Mouse (Mus musculus) embryo, embryonic 10.5 days (tissue): Measurements from ENCODE around the gene Nemp1.

ENCODE experiments used
- DNase-seq: peaks from one replicate; pipeline ENCODE4 v3.0.0-alpha.2; 2015; ENCODE audit warnings: low spot score

The Nemp1 gene

GRCm38 (mm10) chr10:127674046-127674655 is 7.5 kb downstream of the Nemp1 start:
- no peak for DNase-seq

DNA sequence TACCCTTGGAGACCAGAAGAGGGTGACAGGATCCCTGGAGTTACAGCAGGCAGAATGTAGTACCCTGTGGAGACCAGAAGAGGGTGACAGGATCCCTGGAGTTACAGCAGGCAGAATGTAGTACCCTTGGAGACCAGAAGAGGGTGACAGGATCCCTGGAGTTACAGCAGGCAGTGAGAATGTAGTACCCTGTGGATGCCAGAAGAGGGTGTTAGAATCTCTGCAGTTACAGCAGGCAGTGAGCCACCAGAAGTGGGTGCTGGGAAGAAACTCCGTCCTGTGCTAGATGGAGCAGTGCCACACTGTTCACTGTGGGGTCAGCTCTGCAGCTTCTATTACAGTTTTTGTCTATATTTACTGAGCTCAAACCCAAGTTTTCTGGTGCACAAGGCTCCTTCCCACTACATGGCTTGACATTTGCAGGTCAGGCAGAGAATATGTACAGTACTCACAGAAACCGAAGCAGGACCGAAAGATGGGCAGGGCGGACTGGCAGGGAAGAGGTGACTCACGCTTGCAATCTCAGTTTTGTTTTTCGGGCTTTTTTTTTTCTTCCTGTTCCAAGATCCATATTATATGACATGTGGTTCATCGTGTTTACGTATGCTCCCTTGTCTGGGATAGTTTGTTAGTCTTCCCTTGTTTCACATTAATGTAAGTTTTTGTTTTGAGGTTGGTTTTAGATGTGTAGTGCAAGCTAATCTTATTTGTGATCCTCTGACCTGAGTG is 8.3 kb downstream of the Nemp1 start:
- peak; percentile 83 for DNase-seq

DNA sequence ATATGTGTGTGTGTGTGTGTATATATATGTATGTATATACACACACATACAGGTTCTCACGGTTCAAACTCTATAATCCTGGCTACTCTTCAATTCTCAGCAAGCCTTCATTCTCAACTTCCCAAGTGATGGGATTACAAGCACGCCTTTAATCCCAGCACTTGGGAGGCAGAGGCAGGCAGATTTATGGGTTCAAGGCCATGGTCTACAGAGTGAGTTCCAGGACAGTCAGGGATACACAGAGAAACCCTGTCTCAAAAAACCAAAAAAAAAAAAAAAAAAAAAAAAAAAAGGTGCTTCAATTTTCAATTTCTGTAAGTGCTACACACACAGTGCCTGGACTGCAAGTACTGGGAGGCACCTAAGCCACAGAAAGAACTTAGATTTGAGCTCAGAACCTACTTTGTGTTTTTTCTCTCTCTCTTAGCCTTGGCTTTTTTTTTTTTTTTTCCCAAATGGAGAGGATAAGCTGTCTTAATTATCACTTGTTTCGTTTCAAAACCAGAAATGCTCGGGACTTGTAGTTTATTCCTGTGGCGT is 9.2 kb downstream of the Nemp1 start:
- no peak for DNase-seq

GRCm38 (mm10) chr10:127676691-127677548 is 10.2 kb downstream of the Nemp1 start:
- DNase-seq = peak; percentile 99

- DNase-seq = peak; percentile 90
Observed at GRCm38 (mm10) chr10:127677591-127678336, 11.1 kb downstream of the Nemp1 start.

DNA sequence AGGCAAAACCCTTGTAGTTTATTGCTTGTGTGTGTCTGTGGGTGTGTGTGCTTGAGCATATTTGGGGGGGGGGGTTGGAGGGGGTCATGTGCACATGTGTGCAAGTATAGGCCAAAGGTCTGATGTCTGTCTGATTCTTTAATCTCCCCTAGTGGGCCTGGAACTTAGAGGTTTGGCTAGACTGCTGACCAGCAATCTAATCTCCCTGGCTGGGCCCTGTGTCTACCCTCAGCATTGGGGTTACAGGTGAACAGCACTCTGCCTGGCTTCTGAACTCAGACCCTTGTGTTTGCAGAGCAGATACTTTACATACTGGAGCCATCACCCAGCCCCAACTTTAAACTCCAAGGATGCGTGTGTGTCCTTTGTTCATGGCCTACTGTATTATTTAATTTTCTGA is 12.5 kb downstream of the Nemp1 start:
- DNase-seq = no peak

DNA sequence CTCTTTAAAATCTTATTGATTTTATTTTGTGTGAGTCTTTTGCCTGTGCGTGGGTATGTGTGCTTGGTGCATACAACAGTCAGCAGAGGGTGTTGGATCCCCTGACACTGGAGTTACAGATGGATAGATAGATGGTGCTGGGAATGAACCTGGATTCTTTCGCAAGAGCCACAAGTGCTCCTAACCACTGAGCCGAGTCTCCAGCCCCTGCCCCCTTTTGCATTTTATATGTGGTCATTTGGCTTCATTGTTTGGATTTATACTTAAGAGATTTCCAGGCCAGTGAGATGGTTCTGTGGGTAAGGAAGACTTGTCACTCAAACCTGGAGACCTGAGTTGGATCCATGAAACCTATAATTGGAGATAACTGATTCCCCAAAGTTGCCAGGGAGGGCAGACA is 13.2 kb downstream of the Nemp1 start:
- DNase-seq = no peak

DNA sequence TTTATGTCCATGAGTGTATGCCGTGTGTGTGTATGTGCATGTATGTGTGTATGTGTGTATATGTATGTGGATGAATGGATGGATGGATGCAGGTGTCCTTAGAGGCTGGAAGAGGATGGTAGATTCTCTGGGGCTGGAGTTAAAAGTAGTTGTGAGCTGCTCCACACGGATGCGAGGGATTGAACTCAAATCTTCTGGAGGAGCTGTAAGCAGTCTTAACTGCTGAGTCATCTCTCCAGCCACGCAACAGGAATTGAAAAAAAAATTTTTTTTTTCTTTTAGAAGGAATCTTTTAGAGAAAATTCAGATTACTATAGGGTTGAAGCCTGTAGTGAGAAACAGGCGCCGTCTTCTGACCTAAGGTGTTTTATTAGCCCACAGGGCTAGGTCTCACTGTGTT is 16.2 kb downstream of the Nemp1 start:
- no peak for DNase-seq

- no peak for DNase-seq
Observed at GRCm38 (mm10) chr10:127691053-127691452, 24.4 kb downstream of the Nemp1 start.

DNA sequence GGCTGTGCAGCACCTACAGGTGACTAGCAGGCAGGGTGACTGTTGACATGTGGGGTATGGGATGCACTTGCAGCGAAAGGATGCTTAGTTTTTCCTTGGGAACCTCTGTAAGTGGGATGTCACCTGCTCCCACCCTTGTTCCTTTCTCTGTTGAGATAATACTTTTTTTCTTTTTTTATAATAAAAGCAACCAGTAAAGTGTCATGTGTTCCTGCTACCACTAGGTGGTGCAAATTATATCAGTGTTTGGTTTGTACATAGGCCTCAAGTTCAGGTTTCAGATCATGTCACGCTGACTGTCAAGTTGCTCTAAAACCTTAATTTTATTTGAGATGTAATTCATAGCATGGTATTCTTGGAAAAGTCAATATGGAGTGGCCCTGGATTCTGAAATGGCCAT is 27.9 kb downstream of the Nemp1 start:
- DNase-seq = peak; percentile 63

- DNase-seq = no peak
Observed at GRCm38 (mm10) chr10:127695775-127696174, 29.1 kb downstream of the Nemp1 start.

- no peak for DNase-seq
Observed at GRCm38 (mm10) chr10:127698966-127699365, 32.3 kb downstream of the Nemp1 start.

GRCm38 (mm10) chr10:127703299-127703698 is 36.6 kb downstream of the Nemp1 start:
- DNase-seq = peak; percentile 58

- no peak for DNase-seq
Observed at GRCm38 (mm10) chr10:127704293-127704692, 37.6 kb downstream of the Nemp1 start.

DNA sequence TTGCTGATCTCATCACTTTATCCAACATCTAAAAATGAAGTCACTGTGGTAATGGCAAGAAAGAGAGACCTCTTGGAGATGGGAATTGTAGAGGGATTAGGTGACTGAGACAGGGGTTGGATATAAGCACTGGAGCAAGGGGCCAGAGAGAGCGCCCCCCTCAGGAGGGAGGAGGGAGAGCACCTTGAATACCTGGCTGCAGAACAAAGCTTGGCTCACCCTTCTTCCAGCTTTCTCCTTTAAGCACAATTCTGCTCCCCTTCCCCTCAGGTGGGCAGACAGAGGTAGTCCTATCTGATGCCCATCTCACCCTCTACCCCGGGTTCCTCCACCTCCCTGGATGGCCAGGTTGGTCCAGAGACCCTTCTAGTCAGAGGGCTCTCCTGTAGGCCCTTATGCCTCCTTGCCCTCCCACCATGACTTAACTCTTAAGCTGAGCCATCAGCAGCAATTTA is 38.1 kb downstream of the Nemp1 start, which contains the start of gene Myo1a:
Gene Myo1a (plus strand): TSS at position 405 of the 455 bp plus-strand sequence.
- no peak for DNase-seq

DNA sequence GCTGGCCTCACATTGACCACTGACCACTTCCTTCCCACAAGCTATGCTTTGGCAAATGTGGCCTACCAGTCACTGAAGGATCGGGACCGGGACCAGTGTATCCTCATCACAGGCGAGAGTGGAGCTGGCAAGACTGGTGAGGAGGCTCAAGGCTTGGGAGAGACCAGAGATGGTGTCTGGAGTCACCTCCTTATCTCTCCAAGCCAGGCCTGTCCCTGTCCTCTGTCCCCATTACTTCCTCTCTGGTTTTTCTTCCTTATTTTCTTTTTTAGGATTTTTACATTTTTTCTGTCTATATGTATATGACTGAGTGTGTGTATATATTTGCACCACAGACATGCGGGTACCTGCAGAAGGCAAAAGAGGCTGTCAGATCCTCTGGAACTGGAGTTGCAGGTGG is 39.1 kb downstream of the Nemp1 start:
- DNase-seq = no peak

DNA sequence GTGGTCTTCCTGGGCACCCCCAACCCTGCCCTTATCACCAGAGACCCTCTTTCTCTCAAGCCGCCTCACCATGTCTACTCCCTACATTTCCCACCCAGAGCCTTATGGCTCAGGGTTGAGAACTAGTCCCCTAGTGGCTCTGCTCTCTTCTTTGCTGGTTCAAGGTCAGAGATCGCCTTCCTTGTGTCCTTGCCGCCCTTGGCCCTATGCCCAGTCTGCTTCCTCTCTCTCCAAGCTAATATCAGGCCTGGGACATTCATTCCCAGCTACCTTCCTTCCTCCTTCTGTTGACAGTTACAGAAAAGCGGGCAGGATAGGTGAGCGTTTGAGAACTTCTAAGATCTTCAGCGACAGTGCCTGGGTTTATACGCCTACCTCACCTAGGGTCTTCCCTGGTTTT is 41.0 kb downstream of the Nemp1 start:
- no peak for DNase-seq

DNA sequence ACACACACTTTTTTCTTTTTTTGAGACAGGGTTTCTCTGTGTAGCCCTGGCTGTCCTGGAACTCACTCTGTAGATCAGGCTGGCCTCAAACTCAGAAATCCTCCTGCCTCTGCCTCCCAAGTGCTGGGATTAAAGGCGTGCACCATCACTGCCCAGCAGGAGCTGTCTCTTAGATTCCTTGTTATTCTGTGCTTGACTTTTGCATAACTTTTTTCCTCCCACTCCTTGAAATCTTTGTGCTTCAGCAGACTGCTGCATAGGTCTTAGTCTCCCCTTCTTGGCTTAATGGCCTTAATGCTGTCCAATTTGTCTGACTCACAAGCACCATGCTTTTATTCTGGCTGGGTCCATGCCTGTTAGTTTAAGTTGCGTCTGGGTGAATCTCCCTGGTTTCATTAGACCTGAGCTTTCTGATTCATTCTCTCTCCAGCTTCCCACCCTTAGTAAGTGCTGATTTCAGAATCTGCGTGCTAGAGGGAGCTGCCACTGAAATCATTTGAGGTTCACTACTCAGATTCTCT is 42.2 kb downstream of the Nemp1 start:
- DNase-seq = no peak

GRCm38 (mm10) chr10:127710331-127710730 is 43.6 kb downstream of the Nemp1 start:
- no peak for DNase-seq

DNA sequence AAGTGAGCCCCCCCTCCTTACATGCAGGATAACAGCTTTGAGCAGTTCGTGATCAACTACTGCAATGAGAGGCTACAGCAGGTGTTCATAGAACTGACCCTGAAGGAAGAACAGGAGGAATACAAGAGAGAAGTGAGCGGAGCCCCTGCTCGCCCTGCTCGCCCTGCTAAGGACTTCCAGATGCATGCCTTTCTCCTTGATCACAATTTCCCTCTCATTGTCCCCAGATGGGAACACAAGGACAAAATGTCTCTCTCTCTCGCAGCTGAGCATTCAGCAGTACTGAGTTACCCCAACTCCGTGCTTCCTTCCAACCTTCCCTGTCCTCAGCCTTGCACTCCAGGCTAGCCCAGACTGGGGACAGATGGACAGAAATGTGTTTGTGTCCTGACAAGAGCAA is 46.0 kb downstream of the Nemp1 start:
- no peak for DNase-seq

GRCm38 (mm10) chr10:127721671-127722418 is 55.1 kb downstream of the Nemp1 start:
- no peak for DNase-seq
